Mouse (Mus musculus): ENCODE results near the gene D930048N14Rik. TPM values are rescaled to one million over a fixed set of nuclear protein-coding genes. Genes with fewer than 3 reads are reported as not detected.
"Not testable (repeated sequence)": the region's sequence is repeated elsewhere in the genome, so short reads cannot be mapped to it uniquely, and the experiment has no call there.

D930048N14Rik gene
- polyA plus RNA-seq, 1 experiment from 2014 or later, result 3.2 TPM

GRCm38 (mm10) chr11:51617693-51618092 is 33.1 kb upstream of the D930048N14Rik start:
- peak; percentile 61 for DNase-seq (ENCODE audit: low spot score)
- no peak overlapping the region for H3K4me3 ChIP-seq
- H3K36me3 ChIP-seq, result peaks cover 17% of the 10 kb centered on the region
- H3K4me1 ChIP-seq, result peaks cover 44% of the 10 kb centered on the region
- no peaks in the 10 kb centered on the region for H3K9me3 ChIP-seq (replicated peaks)
- H3K27me3 ChIP-seq (ENCODE audit: low read depth, poor library complexity, severe bottlenecking), result no peaks in the 10 kb centered on the region
- 11% methylated on average over 4 of the region's 4 CpGs for WGBS
- no peak overlapping the region for H3K27ac ChIP-seq

DNA sequence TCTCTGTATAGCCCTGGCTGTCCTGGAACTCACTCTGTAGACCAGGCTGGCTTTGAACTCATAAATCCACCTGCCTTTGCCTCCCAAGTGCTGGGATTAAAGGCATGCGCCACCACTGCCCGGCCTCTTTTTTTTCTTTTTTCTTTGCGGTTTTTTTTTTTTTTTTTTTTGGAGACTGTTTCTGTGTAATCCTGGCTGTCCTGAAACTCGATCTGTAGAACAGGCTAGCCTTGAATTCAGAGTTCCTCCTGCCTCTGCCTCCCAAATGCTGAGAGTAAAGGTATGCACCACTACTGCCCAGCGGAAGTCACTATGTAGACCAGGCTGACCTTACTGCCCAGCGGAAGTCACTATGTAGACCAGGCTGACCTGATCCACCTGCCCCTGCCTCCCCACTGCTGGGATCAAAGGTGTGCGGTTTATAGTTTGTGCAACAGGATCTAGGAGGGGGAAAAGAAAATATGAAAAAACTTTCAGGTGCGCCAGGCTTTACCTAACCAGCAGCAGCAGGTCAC is 31.8 kb upstream of the D930048N14Rik start:
- peak overlapping the region; percentile 86 for H3K27ac ChIP-seq
- DNase-seq (ENCODE audit: low spot score), result no peak

GRCm38 (mm10) chr11:51619409-51620060 is 31.2 kb upstream of the D930048N14Rik start, which contains the start of gene Nhp2:
Gene Nhp2 (plus strand): TSS chr11:51619735.
- WGBS, result under 1% methylated on average over 51 of the region's 51 CpGs
- Histone ChIP-seq H3K4me3 (peak within 1 kb of the TSS; percentile 77), H3K27me3 (ENCODE audit: low read depth, poor library complexity, severe bottlenecking) (no peaks in the 10 kb centered on the region), H3K9me3 (replicated peaks) (no peaks in the 10 kb centered on the region), H3K27ac (peak within 1 kb of the TSS; percentile 86), H3K4me1 (peaks cover 43% of the 10 kb centered on the region), H3K36me3 (peaks cover 35% of the 10 kb centered on the region)
- DNase-seq (ENCODE audit: low spot score), result peak; percentile 92

More for the DNA sequence above, 31.8 kb upstream of the D930048N14Rik start:
- Histone ChIP-seq H3K4me3 (peak overlapping the region; percentile 77), H3K36me3 (peaks cover 29% of the 10 kb centered on the region), H3K27me3 (ENCODE audit: low read depth, poor library complexity, severe bottlenecking) (no peaks in the 10 kb centered on the region), H3K9me3 (replicated peaks) (no peaks in the 10 kb centered on the region), H3K4me1 (peaks cover 44% of the 10 kb centered on the region)
- 50% methylated on average over 8 of the region's 8 CpGs for WGBS

DNA sequence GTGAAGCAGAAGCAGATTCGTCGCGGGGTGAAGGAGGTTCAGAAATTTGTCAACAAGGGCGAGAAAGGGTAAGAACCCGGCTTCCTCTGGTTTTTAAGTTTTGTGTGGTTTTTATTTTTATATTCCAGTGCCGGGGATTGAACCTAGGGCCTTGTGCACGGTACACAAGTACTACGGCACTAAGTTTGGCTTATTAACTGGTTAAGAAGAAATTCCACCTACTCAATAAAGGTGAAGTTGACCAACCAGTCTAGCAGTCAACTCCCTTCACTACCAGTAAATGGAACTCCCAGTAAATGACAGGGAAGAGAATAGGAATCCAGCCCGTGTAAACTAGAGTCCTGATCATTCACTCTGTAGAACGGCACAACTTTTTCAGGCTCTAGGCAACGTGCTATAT is 30.7 kb upstream of the D930048N14Rik start:
- Histone ChIP-seq H3K27me3 (ENCODE audit: low read depth, poor library complexity, severe bottlenecking) (no peaks in the 10 kb centered on the region), H3K36me3 (peaks cover 41% of the 10 kb centered on the region), H3K9me3 (replicated peaks) (no peaks in the 10 kb centered on the region), H3K27ac (peak overlapping the region; percentile 86), H3K4me1 (peaks cover 37% of the 10 kb centered on the region), H3K4me3 (peak overlapping the region; percentile 77)
- DNase-seq (ENCODE audit: low spot score), result no peak
- WGBS, result 2% methylated on average over 11 of the region's 11 CpGs

- DNase-seq (ENCODE audit: low spot score), result no peak
- H3K4me3 ChIP-seq, result no peak overlapping the region
Measured at GRCm38 (mm10) chr11:51621776-51622175, 29.0 kb upstream of the D930048N14Rik start.

GRCm38 (mm10) chr11:51622971-51623491 is 27.7 kb upstream of the D930048N14Rik start:
- Histone ChIP-seq H3K36me3 (peaks cover 70% of the 10 kb centered on the region), H3K27ac (no peak overlapping the region), H3K9me3 (replicated peaks) (no peaks in the 10 kb centered on the region), H3K27me3 (ENCODE audit: low read depth, poor library complexity, severe bottlenecking) (no peaks in the 10 kb centered on the region), H3K4me3 (no peak overlapping the region), H3K4me1 (peaks cover 23% of the 10 kb centered on the region)
- no peak for DNase-seq (ENCODE audit: low spot score)
- WGBS, result 90% methylated on average over 7 of the region's 7 CpGs

More at GRCm38 (mm10) chr11:51621776-51622175, 29.0 kb upstream of the D930048N14Rik start:
- WGBS, result 90% methylated on average over 2 of the region's 2 CpGs
- no peak overlapping the region for H3K27ac ChIP-seq
- peaks cover 58% of the 10 kb centered on the region for H3K36me3 ChIP-seq
- no peaks in the 10 kb centered on the region for H3K27me3 ChIP-seq (ENCODE audit: low read depth, poor library complexity, severe bottlenecking)
- no peaks in the 10 kb centered on the region for H3K9me3 ChIP-seq (replicated peaks)
- peaks cover 28% of the 10 kb centered on the region for H3K4me1 ChIP-seq

- DNase-seq (ENCODE audit: low spot score), result no peak
- H3K4me1 ChIP-seq, result peaks cover 11% of the 10 kb centered on the region
- H3K4me3 ChIP-seq, result no peak overlapping the region
- no peaks in the 10 kb centered on the region for H3K27me3 ChIP-seq (ENCODE audit: low read depth, poor library complexity, severe bottlenecking)
- 82% methylated on average over 5 of the region's 5 CpGs for WGBS
- no peaks in the 10 kb centered on the region for H3K9me3 ChIP-seq (replicated peaks)
- no peak overlapping the region for H3K27ac ChIP-seq
- peaks cover 85% of the 10 kb centered on the region for H3K36me3 ChIP-seq
Measured at GRCm38 (mm10) chr11:51625187-51625820, 25.4 kb upstream of the D930048N14Rik start.

DNA sequence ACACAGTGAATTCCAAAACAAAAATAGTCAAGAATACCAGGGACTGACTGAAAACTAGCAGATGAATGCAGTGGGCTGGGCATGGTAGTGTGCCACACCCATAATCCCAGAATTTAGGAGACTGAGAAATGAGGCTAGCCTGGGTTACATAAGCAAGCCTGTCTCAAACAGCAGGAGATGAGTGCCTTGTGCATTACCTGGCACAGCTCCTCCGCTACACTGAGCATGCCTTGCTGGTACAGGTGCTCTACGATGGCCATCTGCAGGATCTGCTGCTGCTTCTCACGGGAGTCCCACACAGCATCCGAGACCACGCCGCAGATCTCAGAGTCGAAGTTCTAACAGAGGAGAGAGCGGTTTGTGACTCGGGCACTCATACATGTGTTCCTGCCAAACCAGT is 23.3 kb upstream of the D930048N14Rik start:
- Histone ChIP-seq H3K27me3 (ENCODE audit: low read depth, poor library complexity, severe bottlenecking) (no peaks in the 10 kb centered on the region), H3K4me3 (no peak overlapping the region), H3K27ac (no peak overlapping the region), H3K4me1 (no peaks in the 10 kb centered on the region), H3K36me3 (peaks cover 70% of the 10 kb centered on the region), H3K9me3 (replicated peaks) (no peaks in the 10 kb centered on the region)
- 94% methylated on average over 9 of the region's 9 CpGs for WGBS
- DNase-seq (ENCODE audit: low spot score), result no peak

GRCm38 (mm10) chr11:51627907-51628306 is 22.8 kb upstream of the D930048N14Rik start:
- no peaks in the 10 kb centered on the region for H3K4me1 ChIP-seq
- H3K27ac ChIP-seq, result no peak overlapping the region
- no peaks in the 10 kb centered on the region for H3K9me3 ChIP-seq (replicated peaks)
- H3K27me3 ChIP-seq (ENCODE audit: low read depth, poor library complexity, severe bottlenecking), result no peaks in the 10 kb centered on the region
- H3K4me3 ChIP-seq, result no peak overlapping the region
- peaks cover 66% of the 10 kb centered on the region for H3K36me3 ChIP-seq
- WGBS, result 87% methylated on average over 8 of the region's 8 CpGs
- DNase-seq (ENCODE audit: low spot score), result no peak

DNA sequence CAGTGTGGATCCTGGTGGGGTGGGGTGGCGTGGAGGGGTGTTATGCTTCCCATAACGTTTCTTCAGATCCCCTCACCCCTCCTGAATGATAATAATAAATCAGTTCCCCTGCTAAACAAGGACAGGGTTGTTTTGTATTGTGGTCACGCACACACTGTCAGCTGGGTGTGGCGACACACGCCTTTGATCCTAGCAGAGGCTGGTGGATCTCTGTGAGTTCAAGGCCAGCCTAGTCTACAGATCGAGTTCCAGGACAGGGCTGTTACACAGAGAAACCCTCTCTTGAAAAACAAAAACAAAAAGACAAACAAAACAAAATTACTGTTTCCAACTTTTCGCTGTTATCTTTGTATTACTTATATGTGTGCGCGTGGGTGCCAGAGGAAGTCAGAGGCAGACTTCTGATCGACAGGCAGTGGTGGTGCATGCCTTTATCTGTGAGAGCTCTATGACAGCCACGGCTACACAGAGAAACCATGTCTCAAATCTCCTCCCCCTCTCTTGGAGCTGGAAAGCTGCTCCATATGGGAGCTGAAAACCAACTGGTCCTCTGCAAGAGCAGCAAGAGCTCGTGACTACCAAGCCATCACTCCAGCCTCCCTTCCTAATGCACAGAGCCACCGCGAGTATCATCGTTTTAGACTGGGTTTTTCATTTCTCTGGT is 21.0 kb upstream of the D930048N14Rik start:
- peaks cover 9% of the 10 kb centered on the region; the same call in 1 of the 2 replicates for H3K4me1 ChIP-seq
- H3K4me3 ChIP-seq, result no peak overlapping the region
- H3K36me3 ChIP-seq, result peaks cover 49% of the 10 kb centered on the region
- 88% methylated on average over 15 of the region's 15 CpGs for WGBS
- no peak for DNase-seq (ENCODE audit: low spot score)
- no peaks in the 10 kb centered on the region for H3K9me3 ChIP-seq (replicated peaks)
- H3K27me3 ChIP-seq (ENCODE audit: low read depth, poor library complexity, severe bottlenecking), result no peaks in the 10 kb centered on the region
- H3K27ac ChIP-seq, result no peak overlapping the region

- whole genome bisulfite sequencing, result 93% methylated on average over 6 of the region's 6 CpGs
Measured at GRCm38 (mm10) chr11:51632130-51632753, 18.5 kb upstream of the D930048N14Rik start.

GRCm38 (mm10) chr11:51633200-51633599 is 17.6 kb upstream of the D930048N14Rik start:
- H3K4me3 ChIP-seq; H3K27me3 ChIP-seq (ENCODE audit: low read depth, poor library complexity, severe bottlenecking); H3K27ac ChIP-seq; H3K9me3 ChIP-seq (replicated peaks); DNase-seq (ENCODE audit: low spot score): not testable (repeated sequence)
- Histone ChIP-seq H3K36me3 (peaks cover 14% of the 10 kb centered on the region), H3K4me1 (peaks cover 39% of the 10 kb centered on the region)
- 96% methylated on average over 7 of the region's 7 CpGs for WGBS

More at GRCm38 (mm10) chr11:51632130-51632753, 18.5 kb upstream of the D930048N14Rik start:
- no peak overlapping the region for H3K4me3 ChIP-seq
- no peaks in the 10 kb centered on the region for H3K9me3 ChIP-seq (replicated peaks)
- H3K27me3 ChIP-seq (ENCODE audit: low read depth, poor library complexity, severe bottlenecking), result no peaks in the 10 kb centered on the region
- H3K27ac ChIP-seq, result no peak overlapping the region
- H3K36me3 ChIP-seq, result peaks cover 24% of the 10 kb centered on the region
- peaks cover 30% of the 10 kb centered on the region for H3K4me1 ChIP-seq
- no peak for DNase-seq (ENCODE audit: low spot score)

All from limb, embryonic 10.5 days (tissue).